Mouse (Mus musculus) heart, embryonic 14.5 days (tissue): Measurements from ENCODE around the gene Hoxc13. TPM values are rescaled to one million over a fixed set of nuclear protein-coding genes. Genes with fewer than 3 reads are reported as not detected.

Experiments used
- ATAC-seq: fragments of 200-750 bp; cut with Nextera tagmentation; 2 replicates; pipeline ENCODE4 v1.8.0; 2017; ENCODE audit warnings: low read depth, moderate TSS enrichment; ENCODE audit not compliant: insufficient number of reproducible peaks, insufficient read depth, low FRiP score
- H3K27ac ChIP-seq, 2 experiments: fragments of 200-500 bp in 1 of 2; fragments of 300-500 bp in 1 of 2; sonication (generic) in 1 of 2; replicated peaks in 1 of 2; 2 replicates each; pipeline ENCODE4 v1.5.1; 2012 to 2014; ENCODE audit warnings: low read depth in 2 of 2, low read length in 2 of 2, control low read depth in 1 of 2, mild to moderate bottlenecking in 1 of 2, mixed read lengths in 1 of 2; ENCODE audit not compliant: control insufficient read depth in 1 of 2, insufficient read depth in 1 of 2
- H3K27me3 ChIP-seq: fragments of 300-500 bp; sonication (generic); 2 replicates; pipeline ENCODE4 v1.6.1; 2014; ENCODE audit warnings: mild to moderate bottlenecking, low read length, control low read depth; ENCODE audit not compliant: control insufficient read depth, insufficient read depth
- H3K36me3 ChIP-seq: fragments of 300-500 bp; sonication (generic); 2 replicates; pipeline ENCODE4 v1.6.1; 2014; ENCODE audit warnings: mild to moderate bottlenecking, control low read depth, low read length, mixed read lengths; ENCODE audit not compliant: control insufficient read depth, insufficient read depth
- H3K4me1 ChIP-seq, 2 experiments: fragments of 200-500 bp in 1 of 2; fragments of 300-500 bp in 1 of 2; sonication (generic) in 1 of 2; 2 replicates each; pipeline ENCODE4 v1.6.1; 2012 to 2014; ENCODE audit warnings: low read length in 2 of 2, control low read depth in 1 of 2, mixed read lengths in 1 of 2; ENCODE audit not compliant: control insufficient read depth in 2 of 2, insufficient read depth in 2 of 2
- H3K4me2 ChIP-seq: fragments of 300-500 bp; sonication (generic); 2 replicates; pipeline ENCODE4 v1.6.1; 2014; ENCODE audit warnings: mild to moderate bottlenecking, low read length
- H3K4me3 ChIP-seq, 2 experiments: fragments of 200-500 bp in 1 of 2; fragments of 300-500 bp in 1 of 2; sonication (generic) in 1 of 2; 2 replicates each; pipeline ENCODE4 v1.5.1; 2012 to 2014; ENCODE audit warnings: low read length in 2 of 2, mild to moderate bottlenecking in 2 of 2, control low read depth in 1 of 2, low read depth in 1 of 2, moderate library complexity in 1 of 2; ENCODE audit not compliant: control insufficient read depth in 1 of 2, insufficient read depth in 1 of 2
- H3K9ac ChIP-seq: fragments of 300-500 bp; sonication (generic); 2 replicates; pipeline ENCODE4 v1.6.1; 2014; ENCODE audit warnings: mild to moderate bottlenecking, low read length
- H3K9me3 ChIP-seq: fragments of 300-500 bp; sonication (generic); 2 replicates; pipeline ENCODE4 v1.6.1; 2016; ENCODE audit warnings: low read length, control low read depth; ENCODE audit not compliant: control insufficient read depth
- WGBS: fragments of 180-500 bp; shearing (Covaris S2); extraction: QIAGEN DNeasy Blood & Tissue Kit; methylation state at CpG from one replicate; pipeline ENCODE4 v1.1.7; 2014; 5-methylcytosine and 5-hydroxymethylcytosine counted together
- polyA plus RNA-seq: library from polyadenylated mRNA; unstranded; fragments of >200 nt; fragmentation: Nextera tagmentation; extraction: Ambion mirVana; gene quantifications from 2 replicates; pipeline ENCODE4 v1.2.1, GENCODE M21; 2014

Gene Hoxc13
- polyA plus RNA-seq, 1 experiment from 2014 or later, result not detected

DNA sequence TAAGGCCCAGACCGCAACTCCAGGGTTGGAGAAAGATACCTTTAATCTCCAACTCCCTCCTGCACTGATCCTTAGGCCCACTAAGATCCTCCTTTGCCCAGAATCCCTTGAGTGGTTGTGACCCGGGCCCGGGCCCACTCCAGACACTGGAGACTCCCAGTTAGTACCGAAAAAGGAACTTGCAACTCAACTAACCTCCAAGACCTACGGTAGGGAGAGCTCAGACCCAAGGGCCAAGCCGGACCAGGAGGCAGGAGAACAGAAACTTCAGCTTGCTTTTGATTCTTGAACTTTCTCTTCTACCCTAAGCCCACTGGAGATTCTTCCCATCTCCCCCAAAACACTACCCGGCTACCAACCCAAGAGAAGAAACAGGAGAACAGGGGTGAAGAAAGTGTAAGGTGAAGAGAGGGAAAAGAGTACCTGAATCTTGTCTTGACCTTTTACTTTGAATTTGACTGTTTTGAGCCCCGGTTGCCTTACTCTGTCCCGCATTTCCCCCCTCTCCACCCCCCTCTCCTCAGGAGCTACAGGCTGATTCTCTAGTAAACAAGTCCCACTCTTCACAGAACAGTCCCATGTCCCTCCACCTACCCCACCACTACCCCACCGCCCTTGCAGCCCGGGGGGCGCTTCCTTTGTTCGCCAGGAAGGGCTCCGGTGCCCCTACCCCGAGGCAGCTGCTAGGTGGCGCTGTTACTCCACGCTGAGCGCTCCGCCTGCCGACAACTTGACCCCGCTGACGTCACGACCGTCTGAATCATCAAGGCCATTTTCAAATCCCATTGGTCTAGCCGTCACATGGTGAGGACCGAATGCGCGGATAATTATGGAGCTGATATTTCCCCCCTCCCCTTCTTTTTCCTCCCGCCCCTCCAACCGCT, 45.2 kb downstream of the Hoxc13 start:
- no peak for ATAC-seq
- Histone ChIP-seq H3K9ac (no peak overlapping the region), H3K4me2 (peak overlapping the region; percentile 44), H3K9me3 (no peaks in the 10 kb centered on the region), H3K27me3 (peaks cover 99% of the 10 kb centered on the region), H3K36me3 (no peaks in the 10 kb centered on the region), H3K4me3 (peak overlapping the region in 1 of 2 experiments; percentile 16; a peak in 1 of 4 replicates), H3K4me1 (no peaks in the 10 kb centered on the region; a peak in 1 of 4 replicates), H3K27ac (no peak overlapping the region)
- 2% methylated on average over 28 of the region's 30 CpGs for WGBS

DNA sequence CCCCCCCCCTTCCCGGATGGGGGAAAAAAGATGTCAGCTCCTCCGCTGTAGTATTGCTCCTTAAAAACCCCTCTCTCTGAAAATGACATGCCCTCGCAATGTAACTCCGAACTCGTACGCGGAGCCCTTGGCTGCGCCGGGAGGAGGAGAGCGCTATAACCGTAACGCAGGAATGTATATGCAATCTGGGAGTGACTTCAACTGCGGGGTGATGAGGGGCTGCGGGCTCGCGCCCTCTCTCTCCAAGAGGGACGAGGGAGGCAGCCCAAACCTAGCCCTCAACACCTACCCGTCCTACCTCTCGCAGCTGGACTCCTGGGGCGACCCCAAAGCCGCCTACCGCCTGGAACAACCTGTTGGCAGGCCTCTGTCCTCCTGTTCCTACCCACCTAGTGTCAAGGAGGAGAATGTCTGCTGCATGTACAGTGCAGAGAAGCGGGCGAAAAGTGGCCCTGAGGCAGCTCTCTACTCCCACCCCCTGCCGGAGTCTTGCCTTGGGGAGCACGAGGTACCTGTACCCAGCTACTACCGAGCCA, 45.9 kb downstream of the Hoxc13 start, which contains the start of gene Hoxc10:
Gene Hoxc10, plus strand, starts transcription at position 21 of the 536 bp plus-strand sequence.
- no peaks in the 10 kb centered on the region for H3K9me3 ChIP-seq
- H3K27ac ChIP-seq, result no peak within 1 kb of the TSS
- H3K4me3 ChIP-seq, result peak within 1 kb of the TSS in 1 of 2 experiments; percentile 16; a peak in 1 of 4 replicates
- no peaks in the 10 kb centered on the region; a peak in 1 of 4 replicates for H3K4me1 ChIP-seq
- H3K4me2 ChIP-seq, result peak within 1 kb of the TSS; percentile 44
- H3K9ac ChIP-seq, result no peak within 1 kb of the TSS
- ATAC-seq, result no peak
- 3% methylated on average over 27 of the region's 27 CpGs for WGBS
- H3K36me3 ChIP-seq, result no peaks in the 10 kb centered on the region
- peaks cover 99% of the 10 kb centered on the region for H3K27me3 ChIP-seq

DNA sequence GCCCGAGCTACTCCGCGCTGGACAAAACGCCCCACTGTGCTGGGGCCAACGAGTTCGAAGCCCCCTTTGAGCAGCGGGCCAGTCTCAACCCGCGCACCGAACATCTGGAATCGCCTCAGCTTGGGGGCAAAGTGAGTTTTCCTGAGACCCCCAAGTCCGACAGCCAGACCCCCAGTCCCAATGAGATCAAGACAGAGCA, 46.3 kb downstream of the Hoxc13 start, which contains the start of gene Hoxc5:
Gene Hoxc5, plus strand, starts transcription at position 132 of the 199 bp plus-strand sequence.
- ATAC-seq, result no peak
- peaks cover 99% of the 10 kb centered on the region for H3K27me3 ChIP-seq
- H3K9me3 ChIP-seq, result no peaks in the 10 kb centered on the region
- H3K9ac ChIP-seq, result no peak within 1 kb of the TSS
- peak within 1 kb of the TSS in 1 of 2 experiments; percentile 16; a peak in 1 of 4 replicates for H3K4me3 ChIP-seq
- 5% methylated on average over 12 of the region's 12 CpGs for WGBS
- no peaks in the 10 kb centered on the region; a peak in 1 of 4 replicates for H3K4me1 ChIP-seq
- H3K4me2 ChIP-seq, result peak within 1 kb of the TSS; percentile 44
- no peaks in the 10 kb centered on the region for H3K36me3 ChIP-seq
- no peak within 1 kb of the TSS for H3K27ac ChIP-seq

DNA sequence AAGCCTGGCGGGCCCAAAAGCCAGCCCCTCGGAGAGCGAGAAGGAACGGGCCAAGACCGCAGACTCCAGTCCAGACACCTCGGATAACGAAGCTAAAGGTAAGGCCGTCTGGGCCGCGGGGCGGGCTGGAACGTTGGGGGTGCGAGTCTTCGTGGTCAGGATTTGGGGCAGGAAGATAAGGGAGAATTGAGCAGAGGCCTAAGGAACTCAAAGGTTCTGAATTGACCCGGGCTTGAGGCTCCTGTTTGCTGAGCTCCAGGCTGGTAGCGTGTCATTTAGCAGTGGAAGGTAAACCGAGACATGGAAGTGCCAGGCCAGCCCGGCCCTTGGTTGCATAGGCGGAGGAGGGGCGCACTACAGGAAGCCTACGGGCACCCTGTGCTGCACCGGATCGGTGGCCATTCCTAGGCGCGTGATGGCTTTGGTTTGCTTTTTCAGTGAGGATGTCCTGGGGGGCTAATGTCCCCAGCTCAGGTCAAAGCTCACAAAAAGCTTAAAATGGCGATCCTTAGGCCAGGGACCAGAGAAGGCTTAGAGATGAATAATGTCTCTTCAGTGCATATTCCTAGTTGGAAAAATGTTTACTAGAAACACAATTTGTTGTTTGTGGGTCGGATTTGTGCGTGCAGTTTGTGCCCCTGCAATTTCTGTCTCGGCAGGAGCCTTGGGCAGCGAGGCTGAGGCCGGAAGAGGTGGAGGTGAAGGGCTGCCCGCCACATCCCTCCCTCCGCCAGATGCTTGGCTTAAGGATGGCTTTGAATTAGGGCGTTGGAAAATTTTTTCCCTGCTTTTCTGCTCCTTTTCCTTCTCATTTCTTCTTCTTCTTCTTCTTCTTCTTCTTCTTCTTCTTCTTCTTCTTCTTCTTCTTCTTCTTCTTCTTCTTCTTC, 46.9 kb downstream of the Hoxc13 start:
- H3K4me2 ChIP-seq, result no peak overlapping the region
- WGBS, result 4% methylated on average over 34 of the region's 34 CpGs

DNA sequence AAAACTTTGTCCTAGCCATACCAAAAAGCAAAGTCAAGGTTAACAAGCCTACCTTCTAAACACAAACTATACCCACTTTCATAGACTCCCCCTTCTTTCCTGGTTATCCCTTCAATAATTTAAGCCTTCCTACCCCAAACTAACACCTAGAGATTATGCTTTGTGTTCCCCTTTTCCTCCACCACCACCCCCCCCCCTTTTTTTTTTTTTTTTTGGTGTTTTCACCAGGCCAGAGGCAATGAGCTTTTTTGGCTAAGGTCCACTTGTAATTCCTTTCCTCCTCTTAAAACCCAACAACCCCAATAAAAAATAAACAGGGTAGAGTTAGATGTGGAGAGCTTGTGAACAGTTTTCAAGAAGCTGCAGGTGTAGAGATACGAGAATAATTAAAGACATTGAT, 48.4 kb downstream of the Hoxc13 start:
- 26% methylated on average over 1 of the region's 1 CpGs for whole genome bisulfite sequencing
- no peak overlapping the region for H3K4me2 ChIP-seq
- no peak overlapping the region for H3K9ac ChIP-seq
- no peaks in the 10 kb centered on the region for H3K9me3 ChIP-seq
- peaks cover 99% of the 10 kb centered on the region for H3K27me3 ChIP-seq
- H3K4me1 ChIP-seq, result no peaks in the 10 kb centered on the region; a peak in 1 of 4 replicates
- H3K36me3 ChIP-seq, result no peaks in the 10 kb centered on the region
- H3K27ac ChIP-seq, result no peak overlapping the region
- no peak overlapping the region for H3K4me3 ChIP-seq
- ATAC-seq, result no peak

More for the DNA sequence above, 46.9 kb downstream of the Hoxc13 start:
- Histone ChIP-seq H3K27me3 (peaks cover 99% of the 10 kb centered on the region), H3K4me1 (no peaks in the 10 kb centered on the region; a peak in 1 of 4 replicates), H3K36me3 (no peaks in the 10 kb centered on the region), H3K4me3 (no peak overlapping the region), H3K9ac (no peak overlapping the region), H3K27ac (no peak overlapping the region), H3K9me3 (no peaks in the 10 kb centered on the region)
- no peak for ATAC-seq

DNA sequence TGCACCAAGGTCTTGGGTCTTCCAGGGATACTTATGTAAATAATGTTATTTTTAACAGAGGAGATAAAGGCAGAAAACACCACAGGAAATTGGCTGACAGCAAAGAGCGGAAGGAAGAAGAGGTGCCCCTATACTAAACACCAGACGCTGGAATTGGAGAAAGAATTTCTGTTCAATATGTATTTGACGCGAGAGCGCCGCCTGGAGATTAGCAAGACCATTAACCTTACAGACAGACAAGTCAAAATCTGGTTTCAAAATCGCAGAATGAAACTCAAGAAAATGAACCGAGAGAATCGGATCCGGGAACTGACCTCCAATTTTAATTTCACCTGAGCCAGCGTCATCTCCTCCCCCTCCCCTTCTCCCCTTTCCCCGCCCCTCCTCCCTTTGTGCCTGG, 49.8 kb downstream of the Hoxc13 start:
- no peak overlapping the region for H3K4me2 ChIP-seq
- no peak for ATAC-seq
- H3K27ac ChIP-seq, result no peak overlapping the region
- no peaks in the 10 kb centered on the region for H3K36me3 ChIP-seq
- H3K9ac ChIP-seq, result no peak overlapping the region
- WGBS, result 1% methylated on average over 12 of the region's 12 CpGs
- H3K4me1 ChIP-seq, result no peaks in the 10 kb centered on the region; a peak in 1 of 4 replicates
- H3K27me3 ChIP-seq, result peaks cover 99% of the 10 kb centered on the region
- H3K4me3 ChIP-seq, result no peak overlapping the region
- no peaks in the 10 kb centered on the region for H3K9me3 ChIP-seq

DNA sequence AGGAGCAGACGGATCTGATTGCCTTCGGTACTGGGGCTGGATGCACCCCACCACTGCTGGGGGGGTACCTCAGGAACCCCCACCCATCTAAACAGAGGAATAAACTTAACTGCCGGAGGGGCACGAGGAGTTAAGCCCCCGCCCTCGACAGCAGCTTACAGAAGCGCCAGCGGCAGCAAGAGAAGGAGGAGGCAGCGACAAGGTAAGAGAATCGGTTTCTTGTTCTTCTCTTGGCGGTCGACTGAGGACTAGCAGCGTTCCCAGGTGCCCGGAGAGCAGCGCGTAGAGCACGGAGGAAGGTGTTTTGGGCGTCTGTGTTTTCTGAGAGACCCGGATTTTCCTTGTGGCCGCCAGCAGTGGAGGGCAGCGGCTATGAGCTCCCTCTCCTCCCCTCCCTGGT, 51.4 kb downstream of the Hoxc13 start:
- Histone ChIP-seq H3K36me3 (no peaks in the 10 kb centered on the region), H3K9ac (no peak overlapping the region), H3K4me2 (no peak overlapping the region), H3K4me3 (no peak overlapping the region), H3K27me3 (peaks cover 99% of the 10 kb centered on the region), H3K4me1 (no peaks in the 10 kb centered on the region; a peak in 1 of 4 replicates), H3K9me3 (no peaks in the 10 kb centered on the region), H3K27ac (no peak overlapping the region)
- no peak for ATAC-seq
- WGBS, result under 1% methylated on average over 21 of the region's 21 CpGs
